Mouse (Mus musculus) G1E (cell line): Measurements from ENCODE around the gene Zfp940.

ENCODE experiments used
- CTCF ChIP-seq: IDR thresholded peaks from 2 replicates; pipeline ENCODE4 v1.5.1; 2012; ENCODE audit warnings: low read depth, low read length, inconsistent platforms, mixed read lengths
- GATA1 ChIP-seq: IDR thresholded peaks from 2 replicates; pipeline ENCODE4 v1.6.1; 2012; ENCODE audit warnings: borderline replicate concordance, low read length, inconsistent platforms, mixed read lengths

GRCm38 (mm10) chr7:29836816-29837215 lies 16.7 kb downstream of the Zfp940 start:
- TF ChIP-seq CTCF (no peak), GATA1 (no peak)
